Mouse (Mus musculus) limb, embryonic 14.5 days (tissue): Measurements from ENCODE around the gene Zfp709. TPM values are rescaled to one million over a fixed set of nuclear protein-coding genes. Genes with fewer than 3 reads are reported as not detected.
A peak's percentile ranks its signal among the peaks of the same experiment; 100 is the strongest.
"Not testable (repeated sequence)": the region's sequence is repeated elsewhere in the genome, so short reads cannot be mapped to it uniquely, and the experiment has no call there.

ENCODE experiments used
- ATAC-seq: fragments of 200-750 bp; cut with Nextera tagmentation; 2 replicates; pipeline ENCODE4 v1.8.0; 2017; ENCODE audit warnings: low read depth, moderate number of reproducible peaks, moderate TSS enrichment; ENCODE audit not compliant: low FRiP score
- DNase-seq: peaks from one replicate; pipeline ENCODE4 v3.0.0-alpha.2; 2015; ENCODE audit warnings: low spot score
- H3K27ac ChIP-seq: fragments of 300-500 bp; sonication (generic); replicated peaks from 2 replicates; pipeline ENCODE4 v1.5.1; 2014; ENCODE audit warnings: low read depth, mild to moderate bottlenecking, low read length, moderate library complexity, mixed read lengths
- H3K27me3 ChIP-seq: fragments of 300-500 bp; sonication (generic); 2 replicates; pipeline ENCODE4 v1.6.1; 2014; ENCODE audit warnings: low read length, mixed read lengths; ENCODE audit not compliant: control insufficient read depth, insufficient read depth
- H3K36me3 ChIP-seq: fragments of 300-500 bp; sonication (generic); 2 replicates; pipeline ENCODE4 v1.6.1; 2014; ENCODE audit warnings: mild to moderate bottlenecking, low read length, moderate library complexity, mixed read lengths; ENCODE audit not compliant: control insufficient read depth, insufficient read depth
- H3K4me1 ChIP-seq: fragments of 300-500 bp; sonication (generic); 2 replicates; pipeline ENCODE4 v1.6.1; 2014; ENCODE audit warnings: antibody characterized with exemption, low read length, mixed read lengths; ENCODE audit not compliant: control insufficient read depth, insufficient read depth
- H3K4me2 ChIP-seq: fragments of 300-500 bp; sonication (generic); replicated peaks from 2 replicates; pipeline ENCODE4 v1.6.1; 2014; ENCODE audit warnings: low read depth, mild to moderate bottlenecking, low read length, moderate library complexity; ENCODE audit not compliant: severe bottlenecking
- H3K4me3 ChIP-seq: fragments of 300-500 bp; sonication (generic); replicated peaks from 2 replicates; pipeline ENCODE4 v1.5.1; 2014; ENCODE audit warnings: low read length
- H3K9ac ChIP-seq: fragments of 300-500 bp; sonication (generic); 2 replicates; pipeline ENCODE4 v1.6.1; 2014; ENCODE audit warnings: mild to moderate bottlenecking, low read depth, low read length, moderate library complexity; ENCODE audit not compliant: severe bottlenecking
- H3K9me3 ChIP-seq: fragments of 300-500 bp; sonication (generic); 2 replicates; pipeline ENCODE4 v1.6.1; 2016; ENCODE audit warnings: low read length; ENCODE audit not compliant: control insufficient read depth
- POLR2A ChIP-seq: fragments of 200-500 bp; IDR thresholded peaks from 2 replicates; pipeline ENCODE4 v1.8.0; 2012; ENCODE audit warnings: inconsistent platforms, mild to moderate bottlenecking, moderate library complexity, borderline replicate concordance; ENCODE audit not compliant: insufficient read depth, insufficient read length; ENCODE audit errors: extremely low read depth
- whole genome bisulfite sequencing: fragments of 180-500 bp; shearing (Covaris S2); extraction: QIAGEN DNeasy Blood & Tissue Kit; methylation state at CpG from one replicate; pipeline ENCODE4 v1.1.7; 2014; 5-methylcytosine and 5-hydroxymethylcytosine counted together
- polyA plus RNA-seq, 2 experiments: library from polyadenylated mRNA; depleted of rRNA in 1 of 2; stranded (reverse) in 1 of 2; unstranded in 1 of 2; fragments of >200 nt; fragmentation: Nextera tagmentation in 1 of 2; extraction: Ambion mirVana in 1 of 2; gene quantifications; 2 replicates each; pipeline versions ENCODE4 v1.2.1 to v1.2.3; 2012 to 2014

Zfp709 gene
- polyA plus RNA-seq, 2 experiments, result 2.3 to 9.0 TPM

GRCm38 (mm10) chr8:71922567-71923401, 41.0 kb downstream of the Zfp709 start:
- H3K9ac ChIP-seq, result peak overlapping the region; percentile 94
- under 1% methylated on average over 34 of the region's 57 CpGs for WGBS
- peaks cover 3% of the 10 kb centered on the region; the same call in 1 of the 2 replicates for H3K4me1 ChIP-seq
- H3K27ac ChIP-seq, result peak overlapping the region; percentile 97
- no peaks in the 10 kb centered on the region for H3K9me3 ChIP-seq
- peak; percentile 76; the same call in 1 of the 2 replicates for TF ChIP-seq POLR2A
- peak overlapping the region; percentile 71 for H3K4me3 ChIP-seq
- H3K27me3 ChIP-seq, result no peaks in the 10 kb centered on the region
- H3K4me2 ChIP-seq, result peak overlapping the region; percentile 53
- H3K36me3 ChIP-seq, result peaks cover 2% of the 10 kb centered on the region; the same call in 1 of the 2 replicates
- DNase-seq (peak; percentile 97), ATAC-seq (peak; percentile 99)

DNA sequence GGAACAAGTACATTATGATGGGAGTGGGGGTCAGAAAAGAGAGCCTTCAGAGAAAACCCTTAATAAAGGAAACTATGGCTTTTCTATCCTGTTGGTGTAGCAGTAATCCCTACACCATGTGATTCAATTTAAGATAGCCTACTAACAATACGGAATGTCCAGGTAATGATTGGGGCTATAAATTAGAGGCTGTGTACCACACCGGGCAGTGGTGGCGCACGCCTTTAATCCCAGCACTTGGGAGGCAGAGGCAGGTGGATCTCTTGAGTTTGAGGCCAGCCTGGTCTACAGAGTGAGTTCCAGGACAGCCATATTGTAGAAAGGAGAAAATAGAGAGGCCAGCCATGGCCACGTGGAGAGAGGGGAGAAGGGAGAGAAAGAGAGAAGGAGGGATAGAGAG, 44.0 kb downstream of the Zfp709 start:
- TF ChIP-seq POLR2A, result no peak
- Histone ChIP-seq H3K4me2 (no peak overlapping the region), H3K27ac (no peak overlapping the region), H3K9me3 (no peaks in the 10 kb centered on the region), H3K36me3 (peaks cover 25% of the 10 kb centered on the region), H3K4me3 (no peak overlapping the region), H3K27me3 (no peaks in the 10 kb centered on the region), H3K4me1 (peaks cover 3% of the 10 kb centered on the region; the same call in 1 of the 2 replicates), H3K9ac (no peak overlapping the region)
- ATAC-seq (no peak), DNase-seq (no peak)
- WGBS, result 94% methylated on average over 5 of the region's 5 CpGs

DNA sequence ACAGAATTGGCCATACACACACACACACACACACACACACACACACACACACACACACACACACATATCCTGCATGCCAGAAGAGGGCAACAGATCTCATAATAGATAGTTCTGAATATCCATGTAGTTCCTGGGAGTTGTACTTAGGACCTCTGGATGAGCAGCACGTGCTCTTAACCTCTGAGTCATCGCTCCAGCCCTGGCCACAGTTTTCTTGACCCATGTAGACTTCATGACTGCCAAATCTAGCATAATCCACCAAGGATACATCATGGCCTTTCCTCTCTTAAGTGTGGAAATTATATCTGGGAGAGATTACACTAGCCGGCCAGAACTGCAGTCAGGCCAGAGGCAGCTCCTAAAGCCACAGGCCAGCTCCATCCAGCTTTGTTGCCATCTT, 44.7 kb downstream of the Zfp709 start:
- WGBS, result 96% methylated on average over 3 of the region's 3 CpGs
- DNase-seq, result no peak
- no peaks in the 10 kb centered on the region for H3K9me3 ChIP-seq
- no peak overlapping the region for H3K4me3 ChIP-seq
- no peak overlapping the region for H3K4me2 ChIP-seq
- H3K27me3 ChIP-seq, result no peaks in the 10 kb centered on the region
- no peak overlapping the region for H3K27ac ChIP-seq
- peaks cover 3% of the 10 kb centered on the region; the same call in 1 of the 2 replicates for H3K4me1 ChIP-seq
- H3K36me3 ChIP-seq, result peaks cover 33% of the 10 kb centered on the region
- no peak for ATAC-seq
- H3K9ac ChIP-seq, result no peak overlapping the region
- TF ChIP-seq POLR2A, result no peak

DNA sequence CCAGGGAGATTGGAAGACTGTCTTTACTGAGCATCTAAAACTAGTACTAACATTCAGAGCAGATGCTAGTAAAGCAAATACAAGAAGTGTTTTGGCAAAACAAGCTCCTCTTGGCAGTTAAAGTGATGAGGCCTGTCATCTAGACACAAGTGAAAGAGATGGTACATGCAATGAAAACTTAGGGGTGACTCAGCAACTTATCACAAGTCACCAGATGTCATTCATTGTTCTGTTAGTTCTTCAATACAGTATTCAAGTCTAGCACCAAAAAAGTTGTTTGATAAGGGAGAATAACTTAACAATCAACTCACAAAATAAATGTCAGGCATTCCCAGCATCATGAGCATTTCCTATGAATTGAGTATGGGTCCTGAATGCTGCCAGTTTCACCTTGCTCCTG, 46.0 kb downstream of the Zfp709 start:
- Histone ChIP-seq H3K27ac (no peak overlapping the region), H3K36me3 (peaks cover 37% of the 10 kb centered on the region), H3K9me3 (no peaks in the 10 kb centered on the region), H3K4me1 (peaks cover 3% of the 10 kb centered on the region; the same call in 1 of the 2 replicates), H3K4me3 (no peak overlapping the region), H3K9ac (no peak overlapping the region), H3K27me3 (no peaks in the 10 kb centered on the region), H3K4me2 (no peak overlapping the region)
- no peak for DNase-seq
- TF ChIP-seq POLR2A, result no peak
- no peak for ATAC-seq

DNA sequence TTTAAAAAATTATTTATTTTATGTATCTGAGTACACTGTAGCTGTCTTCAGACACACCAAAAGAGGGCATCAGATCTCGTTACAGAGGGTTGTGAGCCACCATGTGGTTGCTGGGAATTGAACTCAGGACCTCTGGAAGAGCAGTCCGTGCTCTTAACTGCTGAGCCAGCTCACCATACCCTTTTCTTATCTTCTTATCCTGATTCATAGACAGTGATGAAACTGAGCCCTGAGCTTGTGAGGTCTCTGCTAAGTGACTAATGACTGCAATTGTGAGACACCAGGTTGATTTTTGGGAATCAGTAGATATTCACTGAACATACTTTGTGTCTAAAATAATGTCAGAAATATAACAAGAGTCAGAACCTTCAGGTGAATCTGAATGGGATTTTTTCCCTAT, 56.2 kb downstream of the Zfp709 start:
- H3K27ac ChIP-seq, H3K4me1 ChIP-seq, H3K9ac ChIP-seq, H3K4me3 ChIP-seq, H3K9me3 ChIP-seq, H3K36me3 ChIP-seq, DNase-seq, H3K4me2 ChIP-seq, ATAC-seq, H3K27me3 ChIP-seq: not testable (repeated sequence)
- 81% methylated on average over 2 of the region's 2 CpGs for WGBS
